Mouse (Mus musculus) heart, embryonic 11.5 days (tissue): ENCODE results near the gene Sema6b. TPM values are rescaled to one million over a fixed set of nuclear protein-coding genes. Genes with fewer than 3 reads are reported as not detected.

Experiments used
- ATAC-seq: fragments of 200-750 bp; cut with Nextera tagmentation; replicated peaks from 2 replicates; pipeline ENCODE4 v1.8.0; 2017; ENCODE audit warnings: moderate library complexity; ENCODE audit not compliant: insufficient number of reproducible peaks, low FRiP score, low TSS enrichment
- H3K27ac ChIP-seq: fragments of 300-500 bp; sonication (generic); 2 replicates; pipeline ENCODE4 v1.5.1; 2014; ENCODE audit warnings: mild to moderate bottlenecking, low read depth, low read length
- H3K27me3 ChIP-seq: fragments of 300-500 bp; sonication (generic); 2 replicates; pipeline ENCODE4 v1.6.1; 2014; ENCODE audit warnings: mild to moderate bottlenecking, low read length, mixed read lengths; ENCODE audit not compliant: control insufficient read depth, insufficient read depth
- H3K36me3 ChIP-seq: fragments of 300-500 bp; sonication (generic); 2 replicates; pipeline ENCODE4 v1.6.1; 2014; ENCODE audit warnings: mild to moderate bottlenecking, low read length, moderate library complexity, mixed read lengths; ENCODE audit not compliant: control insufficient read depth, insufficient read depth
- H3K4me1 ChIP-seq: fragments of 300-500 bp; sonication (generic); 2 replicates; pipeline ENCODE4 v1.6.1; 2014; ENCODE audit warnings: low read length; ENCODE audit not compliant: control insufficient read depth, insufficient read depth
- H3K4me2 ChIP-seq: fragments of 300-500 bp; sonication (generic); 2 replicates; pipeline ENCODE4 v1.6.1; 2014; ENCODE audit warnings: mild to moderate bottlenecking, moderate library complexity
- H3K4me3 ChIP-seq: fragments of 300-500 bp; sonication (generic); 2 replicates; pipeline ENCODE4 v1.5.1; 2014; ENCODE audit warnings: low read depth, low read length
- H3K9ac ChIP-seq: fragments of 300-500 bp; sonication (generic); 2 replicates; pipeline ENCODE4 v1.6.1; 2014; ENCODE audit warnings: mild to moderate bottlenecking, low read depth, low read length, moderate library complexity
- H3K9me3 ChIP-seq: fragments of 300-500 bp; sonication (generic); replicated peaks from 2 replicates; pipeline ENCODE4 v1.6.1; 2016; ENCODE audit warnings: low read length; ENCODE audit not compliant: control insufficient read depth
- WGBS: fragments of 180-500 bp; shearing (Covaris S2); extraction: QIAGEN DNeasy Blood & Tissue Kit; methylation state at CpG from one replicate; pipeline ENCODE4 v1.1.7; 2014; ENCODE audit not compliant: insufficient replicate concordance; 5-methylcytosine and 5-hydroxymethylcytosine counted together
- polyA plus RNA-seq: library from polyadenylated mRNA; unstranded; fragments of >200 nt; fragmentation: Nextera tagmentation; extraction: Ambion mirVana; gene quantifications from 2 replicates; pipeline ENCODE4 v1.2.1, GENCODE M21; 2014

Sema6b gene
- polyA plus RNA-seq: 0.11 and 0.33 TPM in 2 replicates

DNA sequence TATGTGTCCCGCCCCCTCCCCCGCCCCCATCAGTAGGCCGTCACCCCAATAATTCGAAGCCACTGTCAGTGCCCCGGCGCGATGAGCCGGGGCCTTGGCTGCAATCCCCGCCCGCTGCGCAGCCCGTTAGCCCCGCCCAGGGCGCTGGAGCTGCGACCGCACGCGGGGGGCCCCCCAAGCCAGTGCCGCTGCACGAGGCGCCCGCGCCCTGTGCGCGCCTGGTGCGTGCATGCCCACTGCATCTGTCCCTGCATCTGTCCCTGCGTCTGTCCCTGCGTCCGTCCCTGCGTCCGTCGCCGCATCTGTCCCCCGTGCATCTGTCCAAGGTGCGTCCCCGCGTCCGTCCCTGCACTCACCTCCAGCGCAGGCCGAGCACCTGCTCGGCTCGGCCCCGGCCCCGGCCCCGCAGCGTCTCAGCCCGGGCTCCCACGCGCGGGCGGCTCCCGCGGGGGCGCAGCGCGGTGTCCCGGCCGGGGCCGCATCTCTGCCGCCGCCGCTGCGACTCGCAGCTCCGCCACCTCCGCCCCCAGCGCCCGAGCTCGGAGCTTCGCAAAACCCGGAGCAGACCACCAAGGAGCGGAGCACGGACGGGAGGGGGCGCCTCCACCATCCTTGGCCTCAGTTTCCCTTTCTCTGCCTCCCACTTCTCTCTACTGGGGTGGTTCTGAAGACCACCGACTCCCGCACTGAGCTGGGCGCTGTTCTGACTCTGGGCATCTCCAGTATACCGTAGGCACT, at the start of gene Sema6b:
Gene Sema6b, minus strand, starts transcription at position 486 of the 738 bp plus-strand sequence.
- Histone ChIP-seq H3K4me3 (peak within 1 kb of the TSS; percentile 67), H3K27ac (no peak within 1 kb of the TSS)
- ATAC-seq: no peak

DNA sequence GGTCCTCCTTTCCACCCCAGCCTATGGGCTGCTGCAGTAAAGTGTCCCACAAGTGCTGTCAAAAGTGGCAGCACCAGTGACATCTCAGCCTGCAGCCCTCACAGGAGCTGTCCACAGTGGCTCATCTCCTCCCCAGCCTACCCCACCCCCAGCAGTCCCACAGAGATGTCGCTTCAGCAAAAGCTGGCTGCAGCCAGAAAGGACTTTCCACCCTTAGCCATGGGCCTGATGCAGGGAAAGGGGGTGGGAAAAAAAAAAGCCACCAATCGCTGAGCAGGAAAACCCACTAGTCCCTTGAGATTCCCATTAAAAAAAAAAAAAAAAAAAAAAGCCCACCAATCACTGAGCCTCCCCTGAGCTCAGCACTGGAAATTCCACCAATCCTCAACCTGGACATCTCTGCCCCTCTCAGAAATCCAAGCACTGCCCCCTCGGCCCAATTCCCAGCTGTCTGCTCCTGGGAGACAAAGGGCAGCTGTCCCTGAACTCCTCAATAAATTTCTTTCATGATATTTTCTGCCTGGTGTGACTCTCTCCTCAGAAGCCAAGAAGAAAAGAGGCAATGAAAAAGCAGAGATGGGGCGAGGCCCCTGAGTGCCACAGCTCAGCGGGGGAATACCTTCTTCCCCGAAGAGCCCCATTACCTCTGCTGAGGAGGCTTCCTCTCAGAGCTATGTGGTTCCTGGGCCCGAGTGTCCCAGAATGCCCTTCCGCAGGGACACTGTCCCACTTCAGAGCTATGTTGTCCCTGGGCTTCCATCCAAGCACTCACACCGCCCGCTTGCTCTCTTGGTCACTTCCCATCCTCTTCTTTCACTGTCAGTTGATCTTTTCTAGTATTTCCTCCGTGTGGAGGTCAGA, 45.4 kb upstream of the Sema6b start:
- Histone ChIP-seq H3K9ac (no peak overlapping the region), H3K27ac (peak overlapping the region; percentile 71), H3K36me3 (peaks cover 18% of the 10 kb centered on the region), H3K4me1 (peaks cover 10% of the 10 kb centered on the region), H3K4me2 (no peak overlapping the region), H3K27me3 (no peaks in the 10 kb centered on the region), H3K4me3 (no peak overlapping the region), H3K9me3 (no peaks in the 10 kb centered on the region)
- no peak for ATAC-seq
- 39% methylated on average over 11 of the region's 11 CpGs for WGBS

More for the DNA sequence above, at the start of gene Sema6b:
- H3K4me1 ChIP-seq: peaks cover 17% of the 10 kb centered on the region
- H3K9ac ChIP-seq: peak within 1 kb of the TSS; percentile 50
- WGBS: 2% methylated on average over 76 of the region's 79 CpGs
- peaks cover 82% of the 10 kb centered on the region for H3K27me3 ChIP-seq
- H3K9me3 ChIP-seq: no peaks in the 10 kb centered on the region
- H3K36me3 ChIP-seq: no peaks in the 10 kb centered on the region
- peak within 1 kb of the TSS; percentile 98 for H3K4me2 ChIP-seq

DNA sequence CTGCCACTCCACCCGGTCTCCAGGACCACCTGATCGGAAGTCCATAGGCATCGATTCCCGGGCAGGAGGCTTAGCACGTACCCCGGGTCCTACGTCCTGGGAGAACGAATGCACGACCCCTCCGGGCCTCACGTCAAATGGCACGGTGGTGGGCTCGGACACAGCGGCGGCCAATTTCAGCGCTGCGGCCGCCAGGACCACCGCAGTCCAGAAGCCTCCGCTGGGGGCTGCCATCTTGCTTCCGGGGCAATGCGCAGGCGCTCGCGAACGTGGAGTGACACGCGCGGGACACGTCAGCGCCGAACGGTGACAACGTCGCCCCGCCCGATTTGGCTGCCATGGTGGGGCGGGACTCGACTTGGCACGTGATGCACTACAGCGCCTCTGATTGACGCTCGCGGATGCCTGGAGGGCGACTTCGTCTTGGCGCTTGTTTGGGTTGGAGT, 43.5 kb upstream of the Sema6b start, which contains the start of gene Mydgf:
Gene Mydgf, minus strand, starts transcription at position 263 of the 446 bp plus-strand sequence.
- Histone ChIP-seq H3K27ac (peak within 1 kb of the TSS; percentile 48), H3K4me3 (peak within 1 kb of the TSS; percentile 75), H3K27me3 (no peaks in the 10 kb centered on the region), H3K9ac (peak within 1 kb of the TSS; percentile 83), H3K9me3 (no peaks in the 10 kb centered on the region), H3K36me3 (peaks cover 15% of the 10 kb centered on the region), H3K4me2 (peak within 1 kb of the TSS; percentile 91), H3K4me1 (peaks cover 10% of the 10 kb centered on the region)
- ATAC-seq: peak; percentile 84
- under 1% methylated on average over 47 of the region's 47 CpGs for WGBS

DNA sequence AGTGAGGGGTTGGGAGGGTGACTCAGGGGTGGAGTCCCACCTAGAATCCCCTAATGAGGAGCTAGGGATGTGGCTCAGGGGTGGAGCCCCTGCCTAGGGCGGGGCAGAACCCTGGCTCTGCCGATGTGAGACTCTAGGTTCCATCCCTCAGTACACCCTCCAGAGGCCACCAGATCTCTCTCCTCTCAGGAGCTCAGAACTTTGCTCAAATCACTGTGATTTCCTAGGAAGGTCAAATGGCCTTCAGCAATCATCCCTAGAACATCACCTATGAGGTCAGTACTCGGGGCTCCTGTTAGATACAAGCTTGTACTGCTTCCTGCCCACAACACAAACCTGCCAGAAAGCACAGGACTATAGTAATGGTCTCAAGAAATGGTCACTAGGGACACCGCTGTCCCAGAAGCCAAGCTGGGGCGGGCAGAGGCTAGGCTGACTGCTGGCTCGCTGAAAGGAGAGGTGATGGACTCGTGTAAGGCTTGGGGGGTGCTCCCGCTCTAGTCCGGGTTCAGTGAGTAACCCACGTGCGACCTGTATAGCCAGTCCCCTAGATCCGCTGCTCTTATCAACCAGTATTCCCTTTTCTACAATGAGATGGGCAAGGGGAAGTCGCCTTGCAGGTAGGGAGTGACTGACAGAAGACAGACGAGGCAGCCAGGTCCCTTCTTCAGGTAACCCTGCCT, 43.0 kb upstream of the Sema6b start:
- under 1% methylated on average over 14 of the region's 14 CpGs for WGBS
- H3K4me2 ChIP-seq: peak overlapping the region; percentile 91
- peak overlapping the region; percentile 83 for H3K9ac ChIP-seq
- peaks cover 10% of the 10 kb centered on the region for H3K4me1 ChIP-seq
- peak overlapping the region; percentile 48 for H3K27ac ChIP-seq
- H3K9me3 ChIP-seq: no peaks in the 10 kb centered on the region
- no peaks in the 10 kb centered on the region for H3K27me3 ChIP-seq
- peaks cover 15% of the 10 kb centered on the region for H3K36me3 ChIP-seq
- peak overlapping the region; percentile 75 for H3K4me3 ChIP-seq
- ATAC-seq: peak; percentile 49; the same call in 1 of the 2 replicates

DNA sequence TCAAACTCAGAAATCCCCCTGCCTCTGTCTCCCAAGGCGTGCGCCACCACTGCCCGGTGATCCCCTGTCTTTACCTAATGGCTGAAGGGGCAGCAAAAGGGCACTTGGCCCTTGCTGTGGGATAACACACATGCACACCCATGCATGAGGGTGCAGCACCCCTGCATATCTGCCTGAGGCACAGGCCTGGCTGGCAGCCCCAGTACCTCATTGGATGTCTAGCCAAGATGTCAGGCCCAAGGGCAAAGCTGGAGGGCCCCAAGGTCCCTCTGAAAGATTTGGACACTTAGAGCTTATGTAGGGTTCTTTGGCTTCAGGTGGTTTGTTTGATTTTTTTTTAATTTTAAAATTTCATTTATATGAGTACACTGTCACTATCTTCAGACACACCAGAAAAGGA, 35.3 kb upstream of the Sema6b start:
- Histone ChIP-seq H3K9ac (no peak overlapping the region), H3K36me3 (peaks cover 19% of the 10 kb centered on the region), H3K27me3 (no peaks in the 10 kb centered on the region), H3K9me3 (no peaks in the 10 kb centered on the region), H3K27ac (no peak overlapping the region), H3K4me3 (no peak overlapping the region), H3K4me2 (no peak overlapping the region), H3K4me1 (peaks cover 5% of the 10 kb centered on the region; the same call in 1 of the 2 replicates)
- 97% methylated on average over 3 of the region's 3 CpGs for WGBS
- ATAC-seq: no peak

DNA sequence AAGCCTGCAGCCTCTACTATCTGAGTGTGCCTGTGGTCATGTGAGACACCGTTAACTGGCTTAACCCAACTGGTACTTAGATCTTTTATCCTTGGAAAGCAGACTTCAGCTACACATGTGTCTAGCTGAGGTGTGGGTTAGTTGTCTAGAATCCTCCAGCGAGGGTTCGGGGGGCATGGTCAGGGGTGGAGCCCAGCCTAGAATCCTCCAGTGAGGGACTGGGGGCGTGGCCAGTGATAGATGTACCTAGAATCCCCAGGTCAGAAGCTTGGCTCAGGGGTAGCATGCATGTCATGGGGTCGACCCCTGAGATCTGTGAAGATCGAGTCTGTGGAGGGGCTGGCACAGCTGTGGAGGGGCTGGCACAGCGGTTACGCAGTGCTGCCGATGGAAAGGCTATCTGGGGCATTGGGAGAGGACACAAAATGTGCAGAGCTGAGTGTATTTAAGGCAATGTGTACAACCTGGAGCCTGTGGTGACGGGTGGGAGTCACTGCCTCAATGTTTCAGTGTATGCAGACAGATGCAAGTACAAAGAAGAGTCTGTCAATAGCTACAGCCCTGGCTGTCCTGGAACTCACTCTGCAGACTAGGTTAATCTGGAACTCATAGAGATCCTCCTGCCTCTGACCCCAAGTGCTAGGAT, 33.4 kb upstream of the Sema6b start:
- no peak overlapping the region for H3K27ac ChIP-seq
- no peak overlapping the region for H3K9ac ChIP-seq
- H3K4me2 ChIP-seq: no peak overlapping the region
- no peaks in the 10 kb centered on the region for H3K9me3 ChIP-seq
- no peaks in the 10 kb centered on the region for H3K27me3 ChIP-seq
- H3K36me3 ChIP-seq: peaks cover 16% of the 10 kb centered on the region
- 55% methylated on average over 10 of the region's 10 CpGs for WGBS
- H3K4me1 ChIP-seq: peaks cover 11% of the 10 kb centered on the region; the same call in 1 of the 2 replicates
- H3K4me3 ChIP-seq: no peak overlapping the region
- ATAC-seq: no peak

DNA sequence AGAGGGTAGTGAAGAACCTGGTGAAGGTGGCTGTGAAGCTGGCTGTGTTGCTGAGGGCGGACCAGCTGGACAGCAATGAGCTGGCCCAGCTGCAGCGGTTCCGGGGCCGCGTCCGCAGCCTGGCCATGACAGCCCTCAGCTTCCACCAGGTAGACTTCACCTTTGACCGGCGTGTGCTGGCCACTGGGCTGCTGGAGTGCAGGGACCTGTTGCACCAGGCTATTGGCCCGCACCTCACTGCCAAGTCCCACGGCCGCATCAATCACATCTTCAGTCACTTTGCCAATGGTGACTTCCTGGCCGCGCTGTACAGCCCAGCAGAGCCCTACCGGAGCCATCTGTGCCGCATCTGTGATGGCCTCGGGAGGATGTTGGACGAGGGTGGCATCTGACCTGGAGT, 31.7 kb upstream of the Sema6b start:
- Histone ChIP-seq H3K27ac (no peak overlapping the region), H3K4me2 (no peak overlapping the region), H3K9ac (no peak overlapping the region), H3K4me3 (no peak overlapping the region), H3K9me3 (no peaks in the 10 kb centered on the region), H3K36me3 (peaks cover 4% of the 10 kb centered on the region), H3K27me3 (no peaks in the 10 kb centered on the region), H3K4me1 (peaks cover 11% of the 10 kb centered on the region; the same call in 1 of the 2 replicates)
- WGBS: 88% methylated on average over 17 of the region's 17 CpGs
- no peak for ATAC-seq

DNA sequence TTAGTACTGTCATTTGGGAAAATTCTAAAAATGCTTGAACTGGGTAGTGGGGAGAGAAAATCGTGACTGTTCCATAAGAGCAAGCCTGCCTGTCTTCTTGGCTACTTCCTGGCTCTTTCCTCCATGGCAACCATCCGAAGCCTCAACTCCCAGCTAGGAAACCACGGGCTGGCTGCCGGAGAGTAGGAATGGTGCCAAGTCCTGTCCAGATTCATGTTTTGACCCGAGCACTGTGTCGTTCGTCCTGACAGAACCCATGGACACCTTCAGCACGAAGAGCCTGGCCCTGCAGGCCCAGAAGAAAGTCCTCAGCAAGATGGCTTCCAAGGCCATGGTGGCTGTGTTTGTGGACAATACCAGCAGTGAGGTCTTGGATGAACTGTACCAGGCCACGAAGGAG, 31.3 kb upstream of the Sema6b start:
- H3K9ac ChIP-seq: no peak overlapping the region
- H3K4me1 ChIP-seq: peaks cover 11% of the 10 kb centered on the region; the same call in 1 of the 2 replicates
- ATAC-seq: no peak
- H3K4me3 ChIP-seq: no peak overlapping the region
- no peak overlapping the region for H3K27ac ChIP-seq
- H3K4me2 ChIP-seq: no peak overlapping the region
- H3K27me3 ChIP-seq: no peaks in the 10 kb centered on the region
- H3K36me3 ChIP-seq: no peaks in the 10 kb centered on the region; the same call in none of the 2 replicates
- 70% methylated on average over 9 of the region's 9 CpGs for WGBS
- H3K9me3 ChIP-seq: no peaks in the 10 kb centered on the region
